Mouse (Mus musculus): Measurements from ENCODE around the gene Sec14l2. TPM values are rescaled to one million over a fixed set of nuclear protein-coding genes. Genes with fewer than 3 reads are reported as not detected.

Sec14l2 gene
- polyA plus RNA-seq, 1 experiment from 2014 or later, result 1.5 TPM

DNA sequence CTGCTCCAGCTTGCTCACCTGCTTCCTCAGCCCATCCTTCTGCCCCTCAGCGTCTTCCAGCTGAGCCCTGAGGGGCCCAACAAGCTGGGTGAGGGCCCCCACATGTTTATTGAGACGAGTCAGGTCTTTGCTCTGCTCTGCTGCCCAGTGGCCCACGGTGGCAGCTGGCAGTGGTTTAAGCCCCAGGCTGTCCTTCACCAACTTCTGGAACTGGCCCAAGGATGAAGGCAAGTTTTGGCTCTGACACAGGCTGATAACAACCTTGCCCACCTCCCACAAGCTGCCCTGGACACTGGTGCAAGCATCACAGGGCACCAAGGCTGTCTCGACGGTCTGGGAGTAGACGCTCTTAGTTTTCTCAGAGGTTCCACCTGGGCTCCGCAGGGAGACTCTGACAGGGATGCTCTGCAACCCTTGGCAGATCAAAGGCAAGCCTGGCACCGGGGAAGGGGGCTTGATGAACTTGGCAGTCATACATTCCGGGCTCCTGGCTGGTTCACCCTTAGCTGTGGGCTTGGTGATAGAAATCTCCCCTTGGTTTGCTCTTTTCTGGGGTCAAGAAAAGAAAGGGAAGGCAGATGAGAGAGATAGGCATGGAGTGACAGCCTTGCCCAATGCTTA, 25.4 kb upstream of the Sec14l2 start:
- Histone ChIP-seq H3K9ac (replicated peaks; ENCODE audit: low read length) (no peak overlapping the region), H3K27me3 (ENCODE audit: insufficient read depth, low read length) (no peaks in the 10 kb centered on the region), H3K4me1 (ENCODE audit: insufficient read depth, low read length) (no peaks in the 10 kb centered on the region), H3K9me3 (ENCODE audit: low read length) (no peaks in the 10 kb centered on the region), H3K36me3 (ENCODE audit: insufficient read depth, low read length) (peaks cover 11% of the 10 kb centered on the region; the same call in 1 of the 2 replicates), H3K27ac (ENCODE audit: low read length) (no peak overlapping the region), H3K4me3 (ENCODE audit: low read length) (no peak overlapping the region), H3K4me2 (replicated peaks; ENCODE audit: low read depth, low read length) (no peak overlapping the region)
- no peak for ATAC-seq (ENCODE audit: low FRiP score, low TSS enrichment)
- WGBS, result 58% methylated on average over 9 of the region's 9 CpGs

DNA sequence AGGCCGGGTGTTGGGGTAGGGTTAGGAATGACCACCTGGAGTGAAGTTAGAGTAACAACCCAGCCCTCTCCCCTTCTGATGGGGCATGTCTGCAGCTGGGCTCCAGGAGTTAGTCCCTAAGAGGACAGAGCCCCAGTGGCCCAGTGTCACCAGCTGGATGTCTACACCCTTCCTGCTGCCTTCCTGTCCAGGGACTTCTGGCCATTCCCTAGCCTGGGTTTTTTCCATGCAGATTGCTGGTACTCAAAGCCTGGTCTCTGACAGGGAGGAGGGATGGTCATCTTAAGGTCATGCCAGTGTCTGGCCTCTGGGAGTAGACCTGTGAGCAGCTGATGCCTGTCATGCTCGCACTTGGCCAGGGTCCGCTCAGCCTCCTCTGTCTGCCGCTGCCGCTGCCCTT, 24.9 kb upstream of the Sec14l2 start:
- H3K9ac ChIP-seq (replicated peaks; ENCODE audit: low read length), result no peak overlapping the region
- H3K27me3 ChIP-seq (ENCODE audit: insufficient read depth, low read length), result no peaks in the 10 kb centered on the region
- no peak for ATAC-seq (ENCODE audit: low FRiP score, low TSS enrichment)
- H3K36me3 ChIP-seq (ENCODE audit: insufficient read depth, low read length), result peaks cover 12% of the 10 kb centered on the region; the same call in 1 of the 2 replicates
- H3K4me2 ChIP-seq (replicated peaks; ENCODE audit: low read depth, low read length), result no peak overlapping the region
- no peak overlapping the region for H3K27ac ChIP-seq (ENCODE audit: low read length)
- 87% methylated on average over 5 of the region's 5 CpGs for WGBS
- H3K9me3 ChIP-seq (ENCODE audit: low read length), result no peaks in the 10 kb centered on the region
- no peaks in the 10 kb centered on the region for H3K4me1 ChIP-seq (ENCODE audit: insufficient read depth, low read length)
- no peak overlapping the region for H3K4me3 ChIP-seq (ENCODE audit: low read length)

DNA sequence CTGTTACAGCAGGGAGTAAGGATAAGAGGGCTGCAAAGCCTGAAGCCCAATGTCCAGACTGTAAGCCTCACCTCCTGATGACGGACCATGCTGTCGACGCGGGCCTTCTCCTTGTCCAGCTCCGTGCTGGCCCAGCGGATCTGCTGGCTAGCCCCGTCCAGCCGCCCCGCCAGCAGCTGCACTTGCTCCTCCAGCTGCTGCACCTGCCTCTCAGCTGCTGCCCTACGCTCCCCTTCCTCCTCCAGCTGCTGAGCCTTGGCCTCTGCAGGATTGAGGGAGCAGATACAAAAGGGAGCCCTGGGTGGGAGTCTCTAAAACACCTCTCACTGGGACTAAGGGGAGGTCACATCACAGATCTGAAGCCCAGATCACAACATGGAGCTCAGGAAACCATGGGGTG, 23.9 kb upstream of the Sec14l2 start:
- Histone ChIP-seq H3K4me2 (replicated peaks; ENCODE audit: low read depth, low read length) (no peak overlapping the region), H3K36me3 (ENCODE audit: insufficient read depth, low read length) (peaks cover 22% of the 10 kb centered on the region), H3K27ac (ENCODE audit: low read length) (no peak overlapping the region), H3K27me3 (ENCODE audit: insufficient read depth, low read length) (no peaks in the 10 kb centered on the region), H3K4me1 (ENCODE audit: insufficient read depth, low read length) (no peaks in the 10 kb centered on the region), H3K9ac (replicated peaks; ENCODE audit: low read length) (no peak overlapping the region), H3K4me3 (ENCODE audit: low read length) (no peak overlapping the region), H3K9me3 (ENCODE audit: low read length) (no peaks in the 10 kb centered on the region)
- no peak for ATAC-seq (ENCODE audit: low FRiP score, low TSS enrichment)
- WGBS, result 88% methylated on average over 10 of the region's 10 CpGs

DNA sequence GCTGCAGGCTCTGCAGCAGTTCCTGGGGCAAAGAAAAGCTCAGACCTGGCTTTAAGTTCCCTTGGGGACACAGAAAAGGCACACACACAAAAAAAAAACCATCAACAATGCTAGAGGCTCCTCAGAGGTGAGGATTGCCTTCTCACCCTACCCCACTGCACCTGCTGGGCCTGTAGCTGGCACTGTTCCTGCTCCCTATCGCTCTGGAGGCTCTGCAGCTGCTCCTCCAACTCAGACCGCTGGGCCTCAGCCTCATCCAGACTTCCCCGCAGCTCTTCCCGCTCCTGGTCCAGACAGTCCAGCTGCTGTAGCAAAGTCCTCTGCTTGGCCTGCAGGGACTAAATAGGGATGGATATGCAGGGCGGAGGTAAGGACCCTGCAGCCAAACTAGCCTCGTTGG, 23.2 kb upstream of the Sec14l2 start:
- 80% methylated on average over 6 of the region's 6 CpGs for WGBS
- H3K9ac ChIP-seq (replicated peaks; ENCODE audit: low read length), result no peak overlapping the region
- no peaks in the 10 kb centered on the region for H3K9me3 ChIP-seq (ENCODE audit: low read length)
- no peak for ATAC-seq (ENCODE audit: low FRiP score, low TSS enrichment)
- H3K27ac ChIP-seq (ENCODE audit: low read length), result no peak overlapping the region
- H3K4me2 ChIP-seq (replicated peaks; ENCODE audit: low read depth, low read length), result no peak overlapping the region
- H3K36me3 ChIP-seq (ENCODE audit: insufficient read depth, low read length), result peaks cover 29% of the 10 kb centered on the region
- H3K27me3 ChIP-seq (ENCODE audit: insufficient read depth, low read length), result no peaks in the 10 kb centered on the region
- H3K4me3 ChIP-seq (ENCODE audit: low read length), result no peak overlapping the region
- H3K4me1 ChIP-seq (ENCODE audit: insufficient read depth, low read length), result no peaks in the 10 kb centered on the region

DNA sequence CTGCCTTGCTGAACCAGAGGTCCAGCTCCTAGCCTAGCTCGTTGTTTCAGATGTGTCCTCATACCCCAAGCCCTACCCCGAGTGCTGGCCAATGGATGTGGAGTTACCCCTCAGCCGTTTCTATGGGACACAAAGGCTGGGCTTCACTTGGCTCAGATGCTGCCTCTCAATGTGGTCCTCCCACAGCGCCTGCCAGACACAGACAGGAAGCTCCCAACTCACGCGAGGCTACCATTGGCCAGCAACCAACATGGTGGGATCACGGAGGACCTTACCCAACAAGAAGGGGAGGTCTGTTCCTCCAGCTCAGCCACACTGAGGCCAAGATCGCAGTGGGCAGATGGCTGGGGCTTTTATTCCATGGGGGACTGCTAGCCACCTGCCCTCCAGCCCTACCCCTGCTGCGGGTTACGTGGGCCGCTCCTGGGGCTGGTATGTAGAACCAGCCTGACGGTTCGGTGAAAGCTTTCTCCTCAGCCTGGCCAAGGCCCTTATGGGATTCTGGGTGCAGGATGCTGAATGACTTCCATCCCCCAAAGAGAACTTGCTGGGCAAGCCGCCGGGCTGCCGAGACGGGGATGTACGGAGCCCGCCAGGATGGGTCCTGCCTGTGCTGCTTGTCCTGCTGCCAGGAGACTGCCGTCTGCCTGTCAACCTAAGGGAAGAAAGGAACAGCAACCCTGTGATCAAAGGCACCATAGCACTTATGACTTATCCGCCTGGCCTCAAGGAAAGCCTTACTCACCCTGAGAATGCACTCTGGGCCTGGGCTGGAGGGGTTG, 20.3 kb upstream of the Sec14l2 start:
- Histone ChIP-seq H3K9me3 (ENCODE audit: low read length) (no peaks in the 10 kb centered on the region), H3K4me1 (ENCODE audit: insufficient read depth, low read length) (no peaks in the 10 kb centered on the region), H3K27me3 (ENCODE audit: insufficient read depth, low read length) (no peaks in the 10 kb centered on the region), H3K27ac (ENCODE audit: low read length) (no peak overlapping the region), H3K9ac (replicated peaks; ENCODE audit: low read length) (no peak overlapping the region), H3K4me3 (ENCODE audit: low read length) (no peak overlapping the region), H3K4me2 (replicated peaks; ENCODE audit: low read depth, low read length) (no peak overlapping the region), H3K36me3 (ENCODE audit: insufficient read depth, low read length) (peaks cover 47% of the 10 kb centered on the region)
- WGBS, result 93% methylated on average over 21 of the region's 21 CpGs
- ATAC-seq (ENCODE audit: low FRiP score, low TSS enrichment), result no peak

DNA sequence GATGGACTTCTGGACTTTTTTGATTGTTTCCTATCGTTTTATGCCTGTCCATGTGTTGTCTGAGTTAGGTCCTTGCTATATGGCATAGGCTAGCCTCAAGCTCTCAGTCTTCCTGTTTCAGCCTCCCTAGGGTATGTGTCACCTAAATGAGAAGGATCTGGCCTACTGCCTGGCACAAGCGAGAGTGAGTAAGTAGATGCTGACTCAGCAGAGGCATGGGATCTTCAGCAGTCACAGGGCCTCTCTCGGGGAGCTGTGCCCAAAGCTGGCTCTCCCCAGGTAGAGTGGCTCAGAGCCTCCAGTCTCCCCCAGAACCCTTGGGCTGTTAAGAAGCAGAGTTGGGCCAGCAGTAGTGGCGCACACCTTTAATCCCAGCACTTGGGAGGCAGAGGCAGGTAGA, 19.1 kb upstream of the Sec14l2 start:
- H3K9me3 ChIP-seq (ENCODE audit: low read length), result no peaks in the 10 kb centered on the region
- no peak overlapping the region for H3K9ac ChIP-seq (replicated peaks; ENCODE audit: low read length)
- ATAC-seq (ENCODE audit: low FRiP score, low TSS enrichment), result no peak
- H3K36me3 ChIP-seq (ENCODE audit: insufficient read depth, low read length), result peaks cover 47% of the 10 kb centered on the region
- H3K27me3 ChIP-seq (ENCODE audit: insufficient read depth, low read length), result no peaks in the 10 kb centered on the region
- 85% methylated on average over 4 of the region's 4 CpGs for WGBS
- no peaks in the 10 kb centered on the region for H3K4me1 ChIP-seq (ENCODE audit: insufficient read depth, low read length)
- H3K27ac ChIP-seq (ENCODE audit: low read length), result no peak overlapping the region
- H3K4me3 ChIP-seq (ENCODE audit: low read length), result no peak overlapping the region
- H3K4me2 ChIP-seq (replicated peaks; ENCODE audit: low read depth, low read length), result no peak overlapping the region

DNA sequence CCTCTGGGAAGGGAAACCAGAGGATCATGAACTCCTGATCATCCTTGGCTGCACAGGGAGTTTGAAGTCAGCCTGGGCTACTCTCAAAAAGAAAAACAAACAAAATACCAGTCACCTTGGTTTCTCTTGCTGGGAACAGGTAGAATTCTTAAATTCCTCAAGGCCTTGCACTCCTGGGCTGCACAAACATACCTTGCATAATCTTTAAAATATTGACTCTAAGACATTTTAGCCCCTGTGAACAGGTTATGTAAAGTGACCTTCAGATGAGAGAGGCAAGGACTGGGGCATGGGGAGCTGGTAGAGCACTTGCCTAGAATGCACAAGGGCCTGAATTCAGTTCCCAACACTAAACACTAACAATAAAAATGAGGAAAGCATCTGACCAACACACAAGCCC, 18.3 kb upstream of the Sec14l2 start:
- ATAC-seq (ENCODE audit: low FRiP score, low TSS enrichment), result no peak
- Histone ChIP-seq H3K4me1 (ENCODE audit: insufficient read depth, low read length) (no peaks in the 10 kb centered on the region), H3K9me3 (ENCODE audit: low read length) (no peaks in the 10 kb centered on the region), H3K27ac (ENCODE audit: low read length) (no peak overlapping the region), H3K36me3 (ENCODE audit: insufficient read depth, low read length) (peaks cover 47% of the 10 kb centered on the region), H3K4me3 (ENCODE audit: low read length) (no peak overlapping the region), H3K9ac (replicated peaks; ENCODE audit: low read length) (no peak overlapping the region), H3K4me2 (replicated peaks; ENCODE audit: low read depth, low read length) (no peak overlapping the region), H3K27me3 (ENCODE audit: insufficient read depth, low read length) (no peaks in the 10 kb centered on the region)

DNA sequence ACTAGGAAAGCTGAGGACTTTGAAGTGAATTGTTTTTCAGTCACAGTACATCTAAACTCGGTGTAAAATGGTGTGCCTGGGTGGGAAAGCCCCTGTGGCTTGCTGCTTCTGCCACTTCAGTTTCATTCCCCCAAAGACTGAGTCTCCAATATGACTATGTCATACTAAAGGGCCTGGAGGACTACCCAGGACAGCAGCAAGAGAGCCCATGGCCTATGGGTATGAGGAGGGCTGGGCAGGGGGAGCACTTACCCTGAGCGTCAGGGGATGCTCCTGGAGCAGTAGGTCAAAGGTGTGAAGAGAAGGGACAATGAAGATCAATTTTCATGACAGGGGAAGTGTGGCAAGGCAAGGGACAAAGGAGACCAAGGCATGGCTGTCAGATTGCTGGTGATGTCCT, 15.7 kb upstream of the Sec14l2 start:
- Histone ChIP-seq H3K4me3 (ENCODE audit: low read length) (no peak overlapping the region), H3K4me2 (replicated peaks; ENCODE audit: low read depth, low read length) (no peak overlapping the region), H3K4me1 (ENCODE audit: insufficient read depth, low read length) (peaks cover 10% of the 10 kb centered on the region), H3K27me3 (ENCODE audit: insufficient read depth, low read length) (no peaks in the 10 kb centered on the region), H3K36me3 (ENCODE audit: insufficient read depth, low read length) (peaks cover 38% of the 10 kb centered on the region), H3K27ac (ENCODE audit: low read length) (no peak overlapping the region), H3K9ac (replicated peaks; ENCODE audit: low read length) (no peak overlapping the region), H3K9me3 (ENCODE audit: low read length) (no peaks in the 10 kb centered on the region)
- no peak for ATAC-seq (ENCODE audit: low FRiP score, low TSS enrichment)
- WGBS, result 47% methylated on average over 2 of the region's 2 CpGs

DNA sequence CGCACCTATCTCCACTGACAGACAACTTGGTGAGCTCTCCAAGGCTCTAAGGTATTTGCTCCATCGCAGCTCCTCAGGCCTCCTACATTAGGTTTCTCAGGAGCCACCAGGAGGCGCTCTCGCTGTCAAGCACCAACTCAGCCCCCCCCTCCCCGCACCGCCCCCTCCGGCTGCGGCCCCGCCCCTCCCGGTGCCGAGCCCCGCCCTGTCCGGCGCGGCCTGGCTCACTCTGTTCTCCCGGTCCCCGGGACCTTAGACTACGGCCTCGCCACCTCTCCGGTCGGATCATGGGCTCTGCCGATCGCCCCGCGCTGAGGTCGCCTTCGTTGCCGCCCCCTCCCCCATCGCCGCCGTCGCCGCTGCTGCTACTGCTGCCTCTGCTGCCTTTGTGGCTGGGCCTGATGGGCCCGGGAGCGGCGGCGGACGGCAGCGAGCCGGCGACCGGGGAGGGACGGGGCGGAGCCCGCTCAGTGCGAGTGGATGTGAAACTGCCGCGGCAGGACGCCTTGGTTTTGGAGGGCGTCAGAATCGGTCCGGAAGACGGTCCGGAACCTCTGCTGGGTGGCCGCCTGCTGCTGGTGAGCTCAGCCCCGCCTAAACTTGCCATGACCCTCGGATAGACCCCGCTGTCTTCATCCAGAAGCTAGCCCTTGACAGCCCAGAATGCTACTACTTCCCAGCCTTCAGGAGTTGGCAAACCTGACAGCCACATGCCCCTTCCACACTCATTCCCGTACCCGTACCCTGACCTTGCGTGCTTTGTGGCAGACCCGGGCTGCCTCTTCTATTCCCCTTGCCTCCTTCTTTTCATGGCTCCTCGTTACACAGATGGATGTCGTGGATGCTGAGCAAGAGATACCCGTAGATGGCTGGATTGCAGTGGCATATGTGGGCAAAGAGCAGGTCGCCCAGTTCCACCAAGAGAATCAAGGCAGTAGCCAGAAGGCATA, 12.0 kb upstream of the Sec14l2 start, which contains the start of gene Rnf215:
Gene Rnf215 (plus strand): TSS at position 217 of the 950 bp plus-strand sequence.
- peak; percentile 94 for ATAC-seq (ENCODE audit: low FRiP score, low TSS enrichment)
- H3K36me3 ChIP-seq (ENCODE audit: insufficient read depth, low read length), result peaks cover 8% of the 10 kb centered on the region
- H3K4me1 ChIP-seq (ENCODE audit: insufficient read depth, low read length), result peaks cover 10% of the 10 kb centered on the region
- H3K27ac ChIP-seq (ENCODE audit: low read length), result peak within 1 kb of the TSS; percentile 81
- peak within 1 kb of the TSS; percentile 98 for H3K9ac ChIP-seq (replicated peaks; ENCODE audit: low read length)
- H3K9me3 ChIP-seq (ENCODE audit: low read length), result no peaks in the 10 kb centered on the region
- no peaks in the 10 kb centered on the region for H3K27me3 ChIP-seq (ENCODE audit: insufficient read depth, low read length)
- H3K4me2 ChIP-seq (replicated peaks; ENCODE audit: low read depth, low read length), result peak within 1 kb of the TSS; percentile 81
- WGBS, result 1% methylated on average over 59 of the region's 66 CpGs
- peak within 1 kb of the TSS; percentile 91 for H3K4me3 ChIP-seq (ENCODE audit: low read length)

All from kidney, embryonic 16.5 days (tissue).